Mouse (Mus musculus) CH12.LX (cell line): ENCODE data around the gene Smim20.

Experiments used
- CHD1 ChIP-seq: IDR thresholded peaks from 2 replicates; pipeline ENCODE4 v1.6.1; 2012; ENCODE audit warnings: low read depth, low read length, improper control_type of control experiment, inconsistent platforms
- CTCF ChIP-seq, 2 experiments: IDR thresholded peaks in 1 of 2; conservative IDR thresholded peaks in 1 of 2; 2 replicates each; pipeline ENCODE4 v1.5.1; 2011 to 2012; ENCODE audit warnings: low read depth in 2 of 2, low read length in 2 of 2, improper control_type of control experiment in 1 of 2, inconsistent platforms in 1 of 2, mild to moderate bottlenecking in 1 of 2, moderate library complexity in 1 of 2
- EP300 ChIP-seq: IDR thresholded peaks from 2 replicates; pipeline ENCODE4 v1.6.1; 2011; ENCODE audit warnings: low read length, improper control_type of control experiment
- HCFC1 ChIP-seq: IDR thresholded peaks from 2 replicates; pipeline ENCODE4 v1.6.1; 2012; ENCODE audit warnings: low read depth, mild to moderate bottlenecking, inconsistent platforms, low read length, improper control_type of control experiment
- MAFK ChIP-seq: IDR thresholded peaks from 2 replicates; pipeline ENCODE4 v1.6.1; 2011; ENCODE audit warnings: low read length, improper control_type of control experiment; ENCODE audit not compliant: insufficient replicate concordance
- MAX ChIP-seq: IDR thresholded peaks from 2 replicates; pipeline ENCODE4 v1.6.1; 2011; ENCODE audit warnings: low read length, improper control_type of control experiment
- MXI1 ChIP-seq: IDR thresholded peaks from 2 replicates; pipeline ENCODE4 v1.6.1; 2011; ENCODE audit warnings: mild to moderate bottlenecking, low read depth, low read length, improper control_type of control experiment
- NRF1 ChIP-seq: IDR thresholded peaks from 2 replicates; pipeline ENCODE4 v1.6.1; 2014; ENCODE audit warnings: low read depth, mild to moderate bottlenecking, inconsistent platforms, low read length, improper control_type of control experiment, moderate library complexity
- PAX5 ChIP-seq: IDR thresholded peaks from 2 replicates; pipeline ENCODE4 v1.6.1; 2012; ENCODE audit warnings: low read length, inconsistent platforms, mixed read lengths
- TBP ChIP-seq: conservative IDR thresholded peaks from 2 replicates; pipeline ENCODE4 v1.6.1; 2011; ENCODE audit warnings: low read depth, low read length, improper control_type of control experiment
- TCF12 ChIP-seq: IDR thresholded peaks from 2 replicates; pipeline ENCODE4 v1.6.1; 2014; ENCODE audit warnings: low read depth, mild to moderate bottlenecking, inconsistent platforms, low read length, improper control_type of control experiment
- ZNF384 ChIP-seq: IDR thresholded peaks from 2 replicates; pipeline ENCODE4 v1.6.1; 2012; ENCODE audit warnings: low read depth, low read length, improper control_type of control experiment, inconsistent platforms

GRCm38 (mm10) chr5:53266931-53267853, at the start of gene Smim20:
- TF ChIP-seq MAX, result peak; percentile 43; the same call in 1 of the 2 replicates
- no peak for TF ChIP-seq CTCF (conservative IDR thresholded peaks at IDR 0.05 in 1 of 2, IDR thresholded peaks at IDR 0.05 in 1 of 2; ENCODE audit: low read depth in 2 of 2, low read length in 2 of 2)
- TF ChIP-seq MAFK, result no peak
- TF ChIP-seq EP300, result no peak
- TF ChIP-seq NRF1, result peak; percentile 55
- TF ChIP-seq CHD1, result no peak
- no peak for TF ChIP-seq PAX5
- no peak for TF ChIP-seq MXI1
- peak; percentile 65 for TF ChIP-seq HCFC1
- TF ChIP-seq TBP, result no peak; the same call in 1 of the 2 replicates
- TF ChIP-seq ZNF384, result no peak
- peak; percentile 52; the same call in 1 of the 2 replicates for TF ChIP-seq TCF12
